Mouse (Mus musculus): Measurements from ENCODE around the gene Dpysl5.

DNA sequence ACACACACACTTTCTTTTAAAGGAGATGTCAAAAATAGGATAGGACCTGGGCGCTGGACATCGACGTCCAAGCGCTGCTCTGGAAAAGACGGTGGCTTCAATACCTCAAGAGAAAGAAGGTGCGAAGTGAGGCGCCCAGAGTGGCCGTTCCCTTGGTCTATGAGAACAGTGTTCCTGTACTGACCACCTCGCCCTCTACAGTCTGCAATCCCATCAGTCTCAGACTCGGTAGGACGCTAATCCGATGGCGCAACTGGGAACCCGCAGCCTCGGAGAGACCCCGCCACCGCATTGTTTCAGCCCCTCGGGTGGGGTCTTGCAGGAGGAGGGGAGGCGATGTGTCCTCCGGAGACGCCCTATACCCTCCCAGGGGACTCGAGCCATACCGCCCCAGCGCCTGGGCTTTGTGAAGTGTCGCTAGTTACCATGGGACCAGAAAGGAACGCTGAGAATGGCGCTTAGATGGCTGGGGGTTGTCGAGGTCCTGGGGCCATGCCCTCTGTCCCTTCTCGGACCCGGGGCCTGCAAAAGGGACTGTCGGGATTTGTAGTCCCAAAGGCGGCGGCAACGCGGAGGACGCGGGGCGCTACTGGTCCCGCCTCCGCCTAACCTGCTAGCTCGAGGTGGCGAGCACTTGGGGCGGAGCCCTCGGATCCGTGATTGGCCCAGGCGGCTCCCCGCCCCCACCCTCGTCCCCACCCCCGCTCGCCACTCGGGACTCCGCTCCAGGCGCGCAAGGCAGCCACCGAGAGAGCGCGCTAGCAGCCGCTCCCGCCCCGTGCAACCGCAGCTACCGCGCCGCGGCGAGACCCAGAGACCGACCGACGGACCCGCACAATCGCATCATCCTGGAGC is at the start of gene Dpysl5:
- TF ChIP-seq POLR2A (IDR thresholded peaks at IDR 0.05; ENCODE audit: insufficient read depth, low read depth, low read length) (peak; percentile 73), CTCF (IDR thresholded peaks at IDR 0.05; ENCODE audit: insufficient read depth, low read depth, low read length) (no peak)

Measured in olfactory bulb, adult 2 months (tissue).